Mouse (Mus musculus) forelimb bud, embryonic 11.5 days (tissue): ENCODE measurements around the gene March1.

ENCODE experiments used
- DNase-seq: peaks from one replicate; pipeline ENCODE4 v3.0.0-alpha.2; 2012; ENCODE audit warnings: low read depth, low spot score

The March1 gene

DNA sequence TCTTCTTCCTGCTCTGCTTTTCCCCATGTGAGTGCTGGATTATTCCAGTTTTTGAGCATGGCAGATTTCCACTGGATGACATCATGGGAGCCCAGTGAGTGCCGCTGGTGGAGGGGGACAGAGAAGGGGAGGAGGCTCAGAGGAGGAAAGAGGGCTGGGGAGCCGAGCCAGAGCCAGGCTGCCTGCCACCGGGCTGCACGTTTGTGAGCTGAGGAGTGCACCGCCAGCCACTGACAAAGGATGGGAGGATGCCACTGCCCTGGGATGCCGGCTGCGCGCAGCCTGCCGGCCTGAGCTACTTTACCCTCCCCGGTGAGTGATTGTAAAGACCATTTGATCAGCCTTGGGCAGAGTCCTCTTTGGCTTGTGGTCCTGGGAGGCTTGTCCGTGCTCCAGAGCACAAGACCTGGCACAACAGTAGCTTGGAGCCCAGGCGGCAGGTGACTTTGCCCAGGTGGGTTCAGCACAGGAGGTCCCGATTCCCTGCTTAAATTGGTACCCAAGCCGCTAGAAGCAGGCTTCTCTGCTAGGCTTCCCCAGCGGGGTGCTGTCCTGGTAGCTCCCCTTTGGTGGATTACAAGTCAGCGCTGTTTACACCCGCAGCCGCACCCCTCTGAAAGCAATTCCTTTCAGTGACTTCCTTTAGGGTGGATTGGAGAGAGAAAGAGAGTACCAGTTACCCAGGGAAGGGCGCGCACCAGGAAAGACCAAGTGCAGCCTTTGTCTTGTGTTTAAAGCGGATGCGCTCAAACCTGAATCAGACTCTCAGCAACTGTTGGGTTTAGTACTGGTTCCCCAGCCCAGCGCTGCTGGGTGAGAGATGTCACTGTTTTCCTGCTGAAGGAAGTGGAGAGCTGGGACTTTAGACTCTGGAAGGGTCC, at the start of gene March1:
Gene March1, plus strand, starts transcription at position 30 of the 881 bp plus-strand sequence.
- DNase-seq = no peak

GRCm38 (mm10) chr8:65586909-65587308, 30.8 kb upstream of the March1 start:
- no peak for DNase-seq

- peak; percentile 57 for DNase-seq
Observed at GRCm38 (mm10) chr8:65603241-65603640, 14.5 kb upstream of the March1 start.

GRCm38 (mm10) chr8:65609509-65609908, 8.2 kb upstream of the March1 start:
- no peak for DNase-seq

GRCm38 (mm10) chr8:65618966-65619365, 1.3 kb downstream of the March1 start:
- no peak for DNase-seq

- DNase-seq = no peak
Observed at GRCm38 (mm10) chr8:65644931-65645330, 27.2 kb downstream of the March1 start.

GRCm38 (mm10) chr8:65645502-65645901, 27.8 kb downstream of the March1 start:
- no peak for DNase-seq

DNA sequence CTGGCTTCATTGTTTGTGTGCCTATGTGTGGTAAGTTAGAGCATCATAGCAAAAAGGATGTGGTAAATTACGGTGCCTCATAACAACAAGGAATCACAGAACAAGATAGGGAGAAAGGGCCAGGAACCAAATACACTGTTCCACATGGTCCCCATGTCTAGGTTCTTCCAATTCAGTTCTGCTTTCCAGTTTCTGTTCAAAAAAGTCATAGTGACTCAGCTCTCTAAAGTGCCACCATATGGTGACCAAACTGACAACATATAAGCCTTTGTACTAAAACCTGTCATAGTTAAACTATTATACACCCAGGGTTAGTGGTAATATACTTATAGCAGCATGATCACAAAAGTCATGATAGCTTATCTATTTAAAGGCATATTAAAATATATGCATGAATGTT, 28.2 kb downstream of the March1 start:
- no peak for DNase-seq

DNA sequence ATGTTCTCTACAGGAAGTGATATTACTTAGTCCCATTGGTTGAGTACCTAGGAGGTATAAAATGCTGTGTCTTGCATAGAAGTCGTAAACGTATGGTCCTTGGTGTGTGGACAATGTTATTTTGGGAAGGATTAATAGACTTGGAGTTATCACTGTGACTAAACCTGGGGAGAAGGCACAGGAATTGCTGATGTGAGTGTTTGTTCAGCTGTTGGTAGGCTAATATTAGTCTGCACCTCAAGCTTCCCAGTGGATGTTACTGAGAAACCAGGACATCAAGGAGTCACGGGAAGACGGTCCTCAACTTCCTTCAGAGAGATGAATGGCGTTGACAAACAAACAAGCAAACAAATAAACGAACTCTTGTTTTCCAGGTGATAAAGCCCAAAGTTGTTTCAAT, 38.2 kb downstream of the March1 start:
- no peak for DNase-seq

GRCm38 (mm10) chr8:65661885-65662284, 44.2 kb downstream of the March1 start:
- DNase-seq = no peak

DNA sequence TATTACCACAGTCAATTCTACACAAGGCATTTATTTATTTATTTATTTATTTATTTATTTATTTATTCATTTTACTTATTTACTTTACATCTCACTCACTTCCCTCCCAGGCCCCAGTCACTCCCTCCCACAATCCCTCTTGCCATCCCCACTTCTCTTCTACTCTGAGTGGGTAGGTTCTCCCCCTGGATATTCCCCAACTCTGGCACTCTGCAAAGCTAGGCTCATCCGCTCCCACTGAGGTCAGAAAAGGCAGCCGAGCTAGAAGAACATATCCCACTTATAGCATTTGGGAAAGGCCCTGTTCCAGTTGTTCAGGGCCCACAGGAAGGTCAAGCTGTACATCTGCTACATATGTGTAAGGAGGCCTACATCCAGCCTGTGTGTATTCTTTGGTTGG, 48.1 kb downstream of the March1 start:
- no peak for DNase-seq

GRCm38 (mm10) chr8:65743066-65743465, 125.4 kb downstream of the March1 start:
- DNase-seq = peak; percentile 18

DNA sequence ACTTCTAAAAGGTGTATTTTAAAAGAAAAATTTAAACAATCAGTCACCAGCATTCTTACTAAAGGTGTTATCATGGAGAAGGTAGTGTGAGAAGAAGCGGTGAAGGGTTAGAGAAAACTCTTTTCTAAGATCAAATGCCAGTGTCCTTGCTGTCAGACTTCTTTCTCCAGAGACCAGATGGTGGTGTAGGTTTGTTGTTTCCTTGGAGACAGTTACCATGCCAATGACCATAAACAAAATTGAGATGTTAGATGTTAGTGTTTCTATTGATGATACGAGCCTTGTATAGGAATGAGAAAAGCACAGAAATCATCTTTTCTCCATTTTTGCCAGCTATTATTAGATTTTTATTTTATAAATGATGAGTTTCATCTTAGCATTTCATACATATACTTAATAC, 158.1 kb downstream of the March1 start:
- no peak for DNase-seq

GRCm38 (mm10) chr8:65781156-65781555, 163.5 kb downstream of the March1 start:
- no peak for DNase-seq

- DNase-seq = no peak
Observed at GRCm38 (mm10) chr8:65812971-65813370, 195.3 kb downstream of the March1 start.

DNA sequence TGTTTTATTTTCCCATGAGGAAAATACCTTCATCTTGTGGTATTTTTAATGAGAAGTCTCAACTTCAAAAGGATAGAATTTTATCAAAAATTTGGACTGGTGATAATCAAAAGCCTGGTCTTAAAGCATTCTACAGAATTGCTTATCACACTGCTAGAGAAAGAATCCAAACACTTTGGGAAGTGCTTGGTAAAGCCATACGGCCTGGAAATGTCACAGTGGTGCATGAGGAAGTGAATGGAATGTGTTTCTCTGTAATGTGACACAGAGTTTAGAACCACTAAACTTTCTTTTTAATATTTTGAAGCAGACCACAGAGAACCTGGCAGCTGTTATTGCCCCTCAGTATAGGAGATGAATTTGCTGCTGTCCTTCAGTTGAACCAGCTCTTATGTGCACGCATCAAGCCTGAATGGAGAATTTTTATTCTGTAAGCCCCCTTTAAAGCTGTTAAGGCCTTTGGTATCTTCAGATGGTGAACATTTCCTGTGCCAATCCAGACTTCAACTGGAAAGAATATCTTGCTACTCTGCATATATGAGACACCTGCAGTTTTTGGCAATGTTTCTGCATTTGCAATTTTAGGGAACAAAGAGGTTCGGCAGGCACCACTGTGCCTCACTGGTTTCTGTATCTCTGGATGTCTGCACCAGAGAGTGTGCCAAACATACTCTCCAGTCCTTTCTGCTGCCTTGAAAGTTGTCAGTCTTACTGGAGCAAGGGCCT, 304.8 kb downstream of the March1 start:
- no peak for DNase-seq

GRCm38 (mm10) chr8:65956948-65957347, 339.2 kb downstream of the March1 start:
- no peak for DNase-seq

- DNase-seq = no peak
Observed at GRCm38 (mm10) chr8:65957492-65957891, 339.8 kb downstream of the March1 start.

DNA sequence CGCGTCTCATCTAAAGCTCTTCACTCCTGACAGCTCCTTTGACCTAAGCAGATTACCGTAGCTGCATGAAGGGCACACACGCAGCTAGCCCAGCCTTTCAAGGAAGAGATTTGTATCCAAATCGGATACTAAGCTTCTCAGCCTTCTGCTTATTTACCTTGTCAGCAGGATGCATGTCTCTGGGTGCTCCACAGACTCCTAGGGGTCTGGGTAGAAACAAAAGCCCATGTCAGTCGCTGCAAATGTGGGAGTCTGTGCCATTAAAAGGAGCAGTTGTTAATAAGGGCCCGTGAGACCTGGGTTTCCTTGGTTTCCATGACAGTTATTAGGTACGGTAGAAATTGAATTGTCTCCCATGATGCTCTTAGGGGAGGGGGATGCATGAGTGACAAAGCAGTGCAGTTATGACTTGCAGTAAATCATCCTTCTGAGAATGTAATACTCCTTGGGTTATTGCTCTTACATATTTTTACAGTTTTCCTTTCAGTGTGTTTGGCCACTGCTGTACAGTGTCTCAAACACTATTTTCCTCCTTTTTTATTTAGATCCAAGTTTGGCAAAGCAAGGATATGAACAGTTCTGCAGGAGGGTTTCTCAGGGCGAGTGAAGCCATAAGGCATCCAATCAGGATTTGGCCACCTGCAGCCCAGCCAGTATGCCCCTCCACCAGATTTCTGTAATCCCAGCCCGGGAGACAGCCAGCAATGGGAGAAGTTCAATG, 349.0 kb downstream of the March1 start:
- DNase-seq = no peak

DNA sequence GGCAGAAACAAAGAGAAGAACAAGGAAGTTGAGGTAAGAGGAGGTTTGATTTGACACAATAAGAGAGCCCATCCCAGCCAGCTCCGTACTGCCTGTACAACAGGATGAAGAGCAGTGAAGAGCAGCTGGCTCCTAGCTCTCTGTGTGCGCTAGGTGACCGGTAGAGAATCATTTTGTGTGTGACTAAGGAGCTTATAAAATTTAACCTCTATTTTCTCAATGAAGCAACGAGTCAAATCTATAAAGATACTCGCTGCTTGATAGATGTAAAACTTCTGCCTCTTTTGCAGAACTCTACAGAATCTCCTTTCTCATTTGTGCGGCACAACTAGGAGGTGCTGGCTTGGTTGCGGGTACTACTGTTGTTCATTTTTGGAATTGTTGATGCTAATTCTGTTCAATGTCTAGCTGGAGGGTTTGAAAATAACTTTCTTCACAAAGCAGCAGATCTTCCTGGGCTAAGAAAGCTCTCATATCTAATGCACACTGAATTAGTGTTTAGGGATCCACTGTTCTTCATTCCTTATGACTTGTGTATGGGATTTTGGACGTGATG, 349.6 kb downstream of the March1 start:
- DNase-seq = no peak

- no peak for DNase-seq
Observed at GRCm38 (mm10) chr8:65976905-65977304, 359.2 kb downstream of the March1 start.

DNA sequence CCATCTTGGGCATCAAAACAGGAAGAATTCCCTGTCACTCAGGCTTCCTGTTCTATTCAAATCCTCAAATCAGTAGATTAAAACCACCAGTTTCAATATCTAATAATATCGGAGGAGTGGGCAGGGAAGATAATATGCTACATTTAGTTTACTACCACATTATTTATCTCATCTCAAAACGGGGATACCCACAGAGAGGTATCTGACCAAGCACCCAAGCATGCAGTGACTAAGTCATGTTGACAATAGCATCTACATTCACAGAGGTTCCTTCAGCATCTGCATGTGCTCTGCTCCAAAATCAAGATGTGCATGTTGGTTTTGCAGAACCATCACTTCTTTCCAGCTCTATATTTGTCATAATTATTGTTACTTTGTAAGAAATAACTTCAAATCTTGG, 364.3 kb downstream of the March1 start:
- DNase-seq = no peak
